Mouse (Mus musculus): ENCODE data around the gene Jak1.
A peak's percentile ranks its signal among the peaks of the same experiment; 100 is the strongest.

Gene Jak1

GRCm38 (mm10) chr4:101192241-101192976 lies 72.7 kb downstream of the Jak1 start:
- DNase-seq (ENCODE audit: low read depth, low spot score): no peak

GRCm38 (mm10) chr4:101187381-101187780 lies 77.7 kb downstream of the Jak1 start:
- no peak for DNase-seq (ENCODE audit: low read depth, low spot score)

GRCm38 (mm10) chr4:101186591-101186990 lies 78.5 kb downstream of the Jak1 start:
- DNase-seq (ENCODE audit: low read depth, low spot score): no peak

- DNase-seq (ENCODE audit: low read depth, low spot score): no peak
These were observed 79.9 kb downstream of the Jak1 start for GRCm38 (mm10) chr4:101185216-101185615.

GRCm38 (mm10) chr4:101182603-101183011 lies 82.5 kb downstream of the Jak1 start:
- DNase-seq (ENCODE audit: low read depth, low spot score): peak; percentile 33

- DNase-seq (ENCODE audit: low read depth, low spot score): no peak
These were observed 84.4 kb downstream of the Jak1 start for GRCm38 (mm10) chr4:101180681-101181080.

GRCm38 (mm10) chr4:101179836-101180235 lies 85.2 kb downstream of the Jak1 start:
- no peak for DNase-seq (ENCODE audit: low read depth, low spot score)

- DNase-seq (ENCODE audit: low read depth, low spot score): no peak
These were observed 86.0 kb downstream of the Jak1 start for GRCm38 (mm10) chr4:101179076-101179475.

GRCm38 (mm10) chr4:101177796-101178195 lies 87.3 kb downstream of the Jak1 start:
- DNase-seq (ENCODE audit: low read depth, low spot score): no peak

GRCm38 (mm10) chr4:101176123-101176522 lies 89.0 kb downstream of the Jak1 start:
- DNase-seq (ENCODE audit: low read depth, low spot score): no peak

GRCm38 (mm10) chr4:101174916-101175625 lies 90.0 kb downstream of the Jak1 start:
- no peak for DNase-seq (ENCODE audit: low read depth, low spot score)

- DNase-seq (ENCODE audit: low read depth, low spot score): no peak
These were observed 92.3 kb downstream of the Jak1 start for GRCm38 (mm10) chr4:101172738-101173137.

GRCm38 (mm10) chr4:101168189-101168778 lies 96.8 kb downstream of the Jak1 start:
- peak; percentile 70 for DNase-seq (ENCODE audit: low read depth, low spot score)

- no peak for DNase-seq (ENCODE audit: low read depth, low spot score)
These were observed 97.3 kb downstream of the Jak1 start for GRCm38 (mm10) chr4:101167777-101168176.

GRCm38 (mm10) chr4:101165776-101166175 lies 99.3 kb downstream of the Jak1 start:
- no peak for DNase-seq (ENCODE audit: low read depth, low spot score)

GRCm38 (mm10) chr4:101164673-101165072 lies 100.4 kb downstream of the Jak1 start:
- DNase-seq (ENCODE audit: low read depth, low spot score): no peak

- no peak for DNase-seq (ENCODE audit: low read depth, low spot score)
These were observed 100.9 kb downstream of the Jak1 start for GRCm38 (mm10) chr4:101164189-101164588.

GRCm38 (mm10) chr4:101160821-101161220 lies 104.3 kb downstream of the Jak1 start:
- no peak for DNase-seq (ENCODE audit: low read depth, low spot score)

- DNase-seq (ENCODE audit: low read depth, low spot score): no peak
These were observed 105.8 kb downstream of the Jak1 start for GRCm38 (mm10) chr4:101159191-101159764.

GRCm38 (mm10) chr4:101158282-101158681 lies 106.8 kb downstream of the Jak1 start:
- DNase-seq (ENCODE audit: low read depth, low spot score): peak; percentile 79

- DNase-seq (ENCODE audit: low read depth, low spot score): no peak
These were observed 107.6 kb downstream of the Jak1 start for GRCm38 (mm10) chr4:101157476-101157875.

GRCm38 (mm10) chr4:101155541-101155940 lies 109.5 kb downstream of the Jak1 start:
- DNase-seq (ENCODE audit: low read depth, low spot score): no peak
